Mouse (Mus musculus) brain, embryonic 14.5 days (tissue): ENCODE results near the gene Selenon. TPM values are rescaled to one million over a fixed set of nuclear protein-coding genes. Genes with fewer than 3 reads are reported as not detected.
"Not testable (repeated sequence)": the region's sequence is repeated elsewhere in the genome, so short reads cannot be mapped to it uniquely, and the experiment has no call there.

Experiments
- DNase-seq: peaks from one replicate; pipeline ENCODE4 v3.0.0-alpha.2; 2011; ENCODE audit warnings: low read depth
- CTCF ChIP-seq: fragments of 200-500 bp; IDR thresholded peaks from 2 replicates; pipeline ENCODE4 v1.5.1; 2012; ENCODE audit warnings: inconsistent platforms, mild to moderate bottlenecking, moderate library complexity, borderline replicate concordance; ENCODE audit not compliant: insufficient read depth, insufficient read length; ENCODE audit errors: extremely low read depth
- POLR2A ChIP-seq: fragments of 200-500 bp; IDR thresholded peaks from 2 replicates; pipeline ENCODE4 v1.6.1; 2012; ENCODE audit warnings: mild to moderate bottlenecking, inconsistent platforms, borderline replicate concordance; ENCODE audit not compliant: poor library complexity, insufficient read depth, insufficient read length, severe bottlenecking; ENCODE audit errors: extremely low read depth
- polyA plus RNA-seq: library from polyadenylated mRNA; depleted of rRNA; stranded (reverse); fragments of >200 nt; gene quantifications from 2 replicates; pipeline ENCODE4 v1.2.3, GENCODE M21; 2012

Selenon gene
- polyA plus RNA-seq, 1 experiment = 55.6 TPM

DNA sequence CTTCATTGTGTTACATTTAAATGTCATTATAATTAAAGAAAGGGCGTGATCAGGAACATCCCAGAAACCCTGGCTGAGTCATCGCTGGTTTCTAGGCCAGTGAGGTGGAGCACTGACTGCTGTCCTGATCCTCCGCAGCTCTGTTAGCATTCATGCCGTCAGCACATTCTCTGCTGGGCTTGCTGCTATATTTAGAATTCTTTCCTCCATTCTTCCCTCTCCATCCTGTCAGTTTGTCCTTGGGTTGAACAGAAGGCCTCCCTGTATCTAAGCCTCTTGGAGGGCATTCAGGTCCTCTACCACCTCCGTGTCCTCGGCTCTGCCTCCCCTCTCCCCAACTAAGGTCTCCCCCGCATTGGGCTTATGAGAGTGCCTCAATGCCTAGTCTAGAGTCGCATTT lies 35.0 kb downstream of the Selenon start:
- TF ChIP-seq CTCF (no peak), POLR2A (no peak)

GRCm38 (mm10) chr4:134515614-134516013 lies 36.4 kb downstream of the Selenon start:
- TF ChIP-seq POLR2A (no peak), CTCF (no peak)
- no peak for DNase-seq

More for the DNA sequence above, 35.0 kb downstream of the Selenon start:
- DNase-seq = no peak

GRCm38 (mm10) chr4:134514309-134514930 lies 37.5 kb downstream of the Selenon start:
- TF ChIP-seq POLR2A (no peak), CTCF (no peak)
- no peak for DNase-seq

- peak; percentile 49 for DNase-seq
Observed at GRCm38 (mm10) chr4:134512798-134513197, 39.2 kb downstream of the Selenon start.

GRCm38 (mm10) chr4:134511730-134512129 lies 40.2 kb downstream of the Selenon start:
- DNase-seq = no peak
- no peak for TF ChIP-seq CTCF
- TF ChIP-seq POLR2A = no peak

More at GRCm38 (mm10) chr4:134512798-134513197, 39.2 kb downstream of the Selenon start:
- peak; percentile 52 for TF ChIP-seq CTCF
- TF ChIP-seq POLR2A = no peak

- TF ChIP-seq POLR2A (peak; percentile 33; the same call in 1 of the 2 replicates), CTCF (no peak)
- peak; percentile 98 for DNase-seq
Observed at GRCm38 (mm10) chr4:134510845-134511411, 41.0 kb downstream of the Selenon start, which contains the start of gene Aunip. Aunip (plus strand) TSS chr4:134510999.

DNA sequence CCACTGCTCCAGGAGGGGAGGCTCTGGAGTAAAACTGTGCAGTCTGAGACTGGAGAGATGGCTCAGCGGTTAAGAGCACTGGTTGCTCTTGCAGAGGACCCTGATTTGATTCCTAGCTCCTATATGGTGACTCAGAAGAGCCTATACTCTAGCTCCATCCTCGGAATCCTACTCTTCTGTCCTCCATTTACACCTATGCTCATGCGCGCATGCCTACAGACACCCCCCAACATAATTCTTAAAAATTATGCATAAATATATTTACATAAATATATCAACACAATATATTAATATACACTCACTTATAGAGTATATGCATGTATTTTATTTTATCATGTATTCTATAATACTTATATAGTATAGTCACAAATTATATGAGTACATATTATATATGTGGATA lies 41.6 kb downstream of the Selenon start:
- no peak for DNase-seq
- TF ChIP-seq POLR2A (no peak), CTCF (no peak)

- DNase-seq = no peak
- TF ChIP-seq POLR2A = no peak
Observed at GRCm38 (mm10) chr4:134506713-134507112, 45.3 kb downstream of the Selenon start.

DNA sequence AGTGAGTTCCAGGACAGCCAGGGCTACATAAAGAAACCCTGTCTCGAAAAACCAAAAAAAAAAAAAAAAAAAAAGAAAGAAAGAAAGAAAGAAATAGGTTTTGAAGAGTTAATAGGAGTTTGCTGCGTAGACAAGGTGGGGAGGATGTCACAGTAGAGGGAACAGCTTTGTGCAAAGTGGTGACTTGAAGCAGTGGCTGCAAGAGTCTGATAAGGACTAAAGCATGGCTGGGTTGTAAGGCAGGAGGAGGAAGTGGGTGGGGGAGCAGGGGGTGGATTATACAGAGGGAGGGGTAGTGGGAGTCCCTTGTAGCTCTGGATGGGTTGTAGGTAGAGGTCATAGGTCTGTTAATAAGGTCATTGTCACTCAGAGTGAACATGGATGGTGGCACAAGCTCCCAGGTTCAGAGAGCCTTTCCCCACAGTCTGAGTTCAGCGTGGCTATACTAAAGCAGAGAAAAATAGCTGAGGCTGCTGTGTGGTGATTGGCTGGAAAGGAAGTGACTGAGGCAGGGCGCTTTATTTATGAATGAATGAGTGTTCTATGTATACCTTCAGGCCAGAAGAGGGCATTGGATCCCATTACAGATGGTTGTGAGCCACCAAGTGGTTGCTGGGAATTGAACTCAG lies 45.9 kb downstream of the Selenon start:
- TF ChIP-seq CTCF = no peak
- no peak for TF ChIP-seq POLR2A
- DNase-seq = no peak

- no peak for DNase-seq
- TF ChIP-seq POLR2A (no peak), CTCF (no peak)
Observed at GRCm38 (mm10) chr4:134505303-134505789, 46.6 kb downstream of the Selenon start.

- TF ChIP-seq POLR2A = no peak
- TF ChIP-seq CTCF = no peak
- DNase-seq = no peak
Observed at GRCm38 (mm10) chr4:134503686-134504357, 48.1 kb downstream of the Selenon start.

GRCm38 (mm10) chr4:134501095-134501494 lies 50.9 kb downstream of the Selenon start:
- TF ChIP-seq CTCF (no peak), POLR2A (no peak)
- no peak for DNase-seq

GRCm38 (mm10) chr4:134498983-134499382 lies 53.0 kb downstream of the Selenon start:
- not testable (repeated sequence) for DNase-seq

DNA sequence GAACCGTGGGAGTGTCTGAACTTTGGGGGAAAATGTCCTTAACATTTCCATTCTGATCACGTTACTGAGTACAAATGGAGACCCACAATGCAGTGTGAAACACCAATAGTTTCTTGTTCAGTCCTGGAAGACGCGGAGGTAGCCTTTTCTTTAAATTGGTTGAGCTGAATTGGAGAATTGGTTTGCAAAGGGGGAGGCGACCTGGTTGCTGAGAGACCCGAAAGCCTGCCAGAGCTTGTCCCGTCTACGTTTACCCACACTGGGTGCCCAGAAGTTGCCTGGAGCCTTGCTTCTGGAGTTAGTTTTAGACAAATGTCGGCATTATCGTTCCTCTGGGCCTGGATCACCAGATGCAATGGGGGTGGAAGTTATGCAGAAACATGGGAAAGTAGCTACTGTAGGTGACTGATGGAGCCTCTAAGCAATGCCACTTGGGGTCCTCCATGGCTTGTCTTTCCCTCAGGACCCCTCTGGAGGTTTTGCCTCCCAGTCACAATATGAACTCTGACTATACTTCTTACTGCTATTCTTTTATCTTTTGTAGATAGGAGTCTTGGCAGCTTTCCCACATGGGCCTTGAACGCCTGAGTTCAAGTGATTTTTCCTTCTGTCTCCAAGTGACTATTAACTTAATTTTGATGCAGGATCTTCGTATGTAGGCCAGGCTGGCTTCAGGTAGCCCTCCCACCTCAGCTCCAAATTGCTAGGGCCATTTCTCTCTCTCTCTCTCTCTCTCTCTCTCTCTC lies 53.8 kb downstream of the Selenon start:
- peak; percentile 57 for DNase-seq

More for the DNA sequence above, 53.8 kb downstream of the Selenon start:
- no peak for TF ChIP-seq CTCF
- no peak for TF ChIP-seq POLR2A
